Mouse (Mus musculus) midbrain, embryonic 13.5 days (tissue): ENCODE measurements around the gene Plekhh2. TPM values are rescaled to one million over a fixed set of nuclear protein-coding genes. Genes with fewer than 3 reads are reported as not detected.

ENCODE experiments used
- ATAC-seq: fragments of 200-750 bp; cut with Nextera tagmentation; 2 replicates; pipeline ENCODE4 v1.8.0; 2017; ENCODE audit warnings: mild to moderate bottlenecking, moderate TSS enrichment, moderate library complexity
- H3K27ac ChIP-seq: fragments of 300-500 bp; sonication (generic); 2 replicates; pipeline ENCODE4 v1.5.1; 2015; ENCODE audit warnings: inconsistent platforms, mild to moderate bottlenecking, moderate library complexity
- H3K27me3 ChIP-seq: fragments of 300-500 bp; sonication (generic); 2 replicates; pipeline ENCODE4 v1.6.1; 2015; ENCODE audit warnings: mild to moderate bottlenecking, inconsistent platforms
- H3K36me3 ChIP-seq: fragments of 300-500 bp; sonication (generic); 2 replicates; pipeline ENCODE4 v1.6.1; 2015; ENCODE audit warnings: mild to moderate bottlenecking, inconsistent platforms
- H3K4me1 ChIP-seq: fragments of 300-500 bp; sonication (generic); replicated peaks from 2 replicates; pipeline ENCODE4 v1.6.1; 2015; ENCODE audit warnings: inconsistent platforms
- H3K4me2 ChIP-seq: fragments of 300-500 bp; sonication (generic); replicated peaks from 2 replicates; pipeline ENCODE4 v1.6.1; 2015; ENCODE audit warnings: moderate library complexity, mild to moderate bottlenecking, inconsistent platforms
- H3K4me3 ChIP-seq: fragments of 300-500 bp; sonication (generic); replicated peaks from 2 replicates; pipeline ENCODE4 v1.5.1; 2015; ENCODE audit warnings: mild to moderate bottlenecking, inconsistent platforms
- H3K9ac ChIP-seq: fragments of 300-500 bp; sonication (generic); replicated peaks from 2 replicates; pipeline ENCODE4 v1.6.1; 2015; ENCODE audit warnings: mild to moderate bottlenecking, inconsistent platforms
- H3K9me3 ChIP-seq: fragments of 300-500 bp; sonication (generic); 2 replicates; pipeline ENCODE4 v1.6.1; 2016; ENCODE audit warnings: mild to moderate bottlenecking, inconsistent platforms
- WGBS: fragments of 180-500 bp; shearing (Covaris S2); methylation state at CpG from one replicate; pipeline ENCODE4 v1.1.7; 2015; 5-methylcytosine and 5-hydroxymethylcytosine counted together
- polyA plus RNA-seq: library from polyadenylated mRNA; unstranded; fragments of >200 nt; fragmentation: Nextera tagmentation; extraction: Ambion mirVana; gene quantifications from 2 replicates; pipeline ENCODE4 v1.2.1, GENCODE M21; 2015

Gene Plekhh2
- polyA plus RNA-seq = 1.6 and 1.7 TPM in 2 replicates

- no peaks in the 10 kb centered on the region for H3K36me3 ChIP-seq
- peak; percentile 95 for ATAC-seq
- H3K4me1 ChIP-seq = peaks cover 26% of the 10 kb centered on the region
- peaks cover 18% of the 10 kb centered on the region for H3K27me3 ChIP-seq
- under 1% methylated on average over 75 of the region's 79 CpGs for WGBS
- H3K4me3 ChIP-seq = peak within 1 kb of the TSS; percentile 74
- no peak within 1 kb of the TSS for H3K27ac ChIP-seq
- no peaks in the 10 kb centered on the region for H3K9me3 ChIP-seq
- H3K9ac ChIP-seq = peak within 1 kb of the TSS; percentile 85
- H3K4me2 ChIP-seq = peak within 1 kb of the TSS; percentile 95
Observed at GRCm38 (mm10) chr17:84511682-84512515, at the start of gene Plekhh2. Plekhh2 (plus strand) TSS chr17:84511895.

- H3K4me2 ChIP-seq = peak within 1 kb of the TSS; percentile 86
- under 1% methylated on average over 67 of the region's 67 CpGs for WGBS
- peak within 1 kb of the TSS; percentile 90 for H3K4me3 ChIP-seq
- H3K27me3 ChIP-seq = no peaks in the 10 kb centered on the region
- peak within 1 kb of the TSS; percentile 89 for H3K9ac ChIP-seq
- H3K27ac ChIP-seq = peak within 1 kb of the TSS; percentile 87
- no peaks in the 10 kb centered on the region for H3K9me3 ChIP-seq
- ATAC-seq = peak; percentile 98
- peaks cover 3% of the 10 kb centered on the region for H3K36me3 ChIP-seq
- H3K4me1 ChIP-seq = peaks cover 20% of the 10 kb centered on the region
Observed at GRCm38 (mm10) chr17:84465753-84466608, 45.7 kb upstream of the Plekhh2 start, which contains the start of gene Thada. Thada (minus strand) TSS chr17:84466205.

- no peak for ATAC-seq
- Histone ChIP-seq H3K4me3 (no peak overlapping the region), H3K27me3 (no peaks in the 10 kb centered on the region), H3K4me1 (no peaks in the 10 kb centered on the region), H3K4me2 (no peak overlapping the region), H3K9me3 (no peaks in the 10 kb centered on the region), H3K27ac (no peak overlapping the region), H3K36me3 (no peaks in the 10 kb centered on the region), H3K9ac (no peak overlapping the region)
- 64% methylated on average over 4 of the region's 4 CpGs for WGBS
Observed at GRCm38 (mm10) chr17:84474312-84474711, 37.4 kb upstream of the Plekhh2 start.

DNA sequence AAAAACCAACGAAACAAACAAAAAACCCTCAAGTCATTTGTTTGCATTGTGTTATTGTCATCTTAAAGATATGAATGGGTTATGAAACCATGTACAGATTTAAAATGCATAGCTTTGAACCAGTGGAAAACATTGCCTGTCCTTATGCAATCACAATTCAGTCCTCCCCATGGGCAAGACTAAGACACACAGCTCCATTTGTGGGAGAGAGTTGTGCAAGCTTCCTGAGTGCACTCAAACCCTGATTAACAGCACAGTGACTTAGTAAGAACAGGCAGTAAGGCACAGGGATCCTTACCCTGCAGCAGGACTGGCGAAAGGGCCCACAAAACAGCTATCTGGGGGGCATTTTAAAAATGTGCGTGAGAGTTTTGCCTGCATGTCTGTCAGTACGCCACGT is 34.5 kb upstream of the Plekhh2 start:
- no peaks in the 10 kb centered on the region for H3K36me3 ChIP-seq
- no peak overlapping the region for H3K9ac ChIP-seq
- 87% methylated on average over 5 of the region's 5 CpGs for WGBS
- no peaks in the 10 kb centered on the region for H3K27me3 ChIP-seq
- H3K4me3 ChIP-seq = no peak overlapping the region
- 0 out of 2 replicates have a peak, but pooled peaks cover 8% of the 10 kb centered on the region for H3K4me1 ChIP-seq
- H3K9me3 ChIP-seq = no peaks in the 10 kb centered on the region
- no peak overlapping the region for H3K4me2 ChIP-seq
- ATAC-seq = no peak
- no peak overlapping the region for H3K27ac ChIP-seq

DNA sequence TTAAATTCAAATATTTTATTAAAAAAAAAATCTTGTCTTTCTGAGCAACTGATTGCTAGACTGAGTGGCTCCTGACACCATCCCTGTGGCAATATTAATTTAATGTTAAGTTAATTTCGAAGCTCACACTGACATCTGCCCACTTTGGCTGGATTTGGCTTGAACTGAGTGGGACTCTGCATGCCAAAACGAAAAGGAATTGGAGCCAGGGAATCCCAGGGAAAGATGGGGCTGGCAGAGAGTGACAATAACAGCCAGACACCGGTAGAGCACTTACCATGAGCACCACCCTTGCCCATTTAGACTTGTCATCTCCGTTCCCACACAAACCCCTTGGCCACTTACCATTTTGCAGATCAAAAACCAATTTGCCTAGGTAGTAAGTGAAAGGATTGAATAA is 33.4 kb upstream of the Plekhh2 start:
- Histone ChIP-seq H3K4me3 (no peak overlapping the region), H3K27ac (no peak overlapping the region), H3K36me3 (no peaks in the 10 kb centered on the region), H3K27me3 (no peaks in the 10 kb centered on the region), H3K4me1 (0 out of 2 replicates have a peak, but pooled peaks cover 8% of the 10 kb centered on the region), H3K9ac (no peak overlapping the region), H3K9me3 (no peaks in the 10 kb centered on the region), H3K4me2 (no peak overlapping the region)
- ATAC-seq = no peak
- WGBS = 78% methylated on average over 4 of the region's 4 CpGs

DNA sequence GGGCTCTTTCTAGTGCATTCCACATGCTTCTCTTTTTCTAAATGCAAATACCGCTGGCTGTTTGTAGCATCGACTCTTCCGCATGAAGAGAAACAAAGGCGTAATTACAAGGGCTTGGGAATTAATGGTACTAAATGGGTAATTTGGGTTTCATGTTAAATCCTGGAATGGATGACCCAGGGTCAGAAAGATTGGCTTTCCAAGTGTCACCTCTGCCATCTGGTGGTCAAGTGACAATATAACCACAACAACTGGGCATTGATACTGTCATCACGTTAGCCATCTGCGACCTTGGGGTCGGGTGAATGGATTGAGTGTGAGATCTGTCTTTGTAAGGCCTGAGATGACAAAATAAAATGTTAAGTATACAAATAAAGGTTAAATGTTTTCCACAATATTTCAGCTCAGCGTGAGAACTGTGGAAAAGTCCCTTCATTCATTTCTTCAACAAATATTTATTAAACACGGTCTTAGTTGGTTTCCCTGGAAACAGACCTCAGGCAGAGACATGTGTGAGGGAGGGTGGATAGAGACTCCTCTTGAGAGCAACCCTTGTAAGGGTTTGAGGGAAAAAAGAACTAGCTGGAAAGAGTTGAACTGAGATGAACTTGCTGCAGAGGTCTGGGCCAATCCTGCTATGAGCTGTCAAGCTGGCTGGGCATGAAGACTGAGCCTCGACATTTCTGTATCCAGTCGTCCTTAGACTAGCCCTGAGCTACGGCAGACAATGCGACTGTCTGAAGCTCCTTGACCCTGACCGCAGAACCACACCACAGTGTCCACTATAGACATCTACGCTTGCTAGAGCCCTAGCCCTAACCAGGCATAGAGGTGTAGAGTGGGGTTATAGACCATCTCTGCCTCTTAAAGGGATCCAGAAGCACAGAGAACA is 31.0 kb upstream of the Plekhh2 start:
- Histone ChIP-seq H3K9me3 (no peaks in the 10 kb centered on the region), H3K27me3 (no peaks in the 10 kb centered on the region), H3K4me2 (no peak overlapping the region), H3K4me1 (0 out of 2 replicates have a peak, but pooled peaks cover 8% of the 10 kb centered on the region), H3K4me3 (no peak overlapping the region), H3K36me3 (no peaks in the 10 kb centered on the region), H3K9ac (no peak overlapping the region), H3K27ac (no peak overlapping the region)
- ATAC-seq = 0 out of 2 replicates have a peak, but pooled peaks have one; percentile 27
- 38% methylated on average over 15 of the region's 15 CpGs for WGBS

- H3K4me1 ChIP-seq = 0 out of 2 replicates have a peak, but pooled peaks cover 8% of the 10 kb centered on the region
- no peak overlapping the region for H3K27ac ChIP-seq
- no peak for ATAC-seq
- H3K9ac ChIP-seq = no peak overlapping the region
- H3K36me3 ChIP-seq = no peaks in the 10 kb centered on the region
- no peak overlapping the region for H3K4me2 ChIP-seq
- 88% methylated on average over 3 of the region's 3 CpGs for WGBS
- no peaks in the 10 kb centered on the region for H3K27me3 ChIP-seq
- no peaks in the 10 kb centered on the region for H3K9me3 ChIP-seq
- H3K4me3 ChIP-seq = no peak overlapping the region
Observed at GRCm38 (mm10) chr17:84482831-84483230, 28.9 kb upstream of the Plekhh2 start.

DNA sequence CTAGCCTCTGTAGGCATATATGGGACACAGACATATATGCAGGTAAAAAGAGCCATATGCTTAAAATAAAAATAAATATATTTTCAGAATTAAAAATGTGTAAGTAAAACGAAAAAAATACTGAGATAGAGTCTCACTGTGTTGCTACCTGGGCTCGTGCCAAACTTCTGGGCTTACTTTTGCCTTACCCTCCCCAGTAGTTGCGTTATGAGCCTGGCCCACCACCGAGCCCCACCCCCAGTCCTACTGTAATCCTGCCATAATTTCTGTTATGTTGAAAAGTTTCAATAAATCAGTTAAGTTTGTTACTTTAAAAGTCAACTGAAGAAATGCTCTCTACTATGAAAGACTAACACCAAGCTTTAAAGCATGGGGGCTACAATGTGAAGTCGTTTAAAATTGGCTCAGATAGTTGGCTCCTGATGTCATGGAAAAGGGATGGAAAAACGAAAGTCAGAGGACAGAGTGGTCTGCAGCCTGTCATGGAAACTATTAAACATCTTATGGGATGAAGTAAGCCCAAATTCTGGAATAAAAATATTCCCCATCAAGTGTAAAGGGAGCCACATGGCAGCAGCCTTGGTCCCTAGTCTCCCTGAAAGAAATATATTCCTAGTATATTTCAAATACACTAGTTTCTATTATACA is 27.9 kb upstream of the Plekhh2 start:
- whole genome bisulfite sequencing = 86% methylated on average over 6 of the region's 6 CpGs

GRCm38 (mm10) chr17:84487415-84487814 is 24.3 kb upstream of the Plekhh2 start:
- H3K9ac ChIP-seq = no peak overlapping the region
- no peak overlapping the region for H3K4me3 ChIP-seq
- H3K27ac ChIP-seq = no peak overlapping the region
- no peaks in the 10 kb centered on the region for H3K36me3 ChIP-seq
- no peak overlapping the region for H3K4me2 ChIP-seq
- ATAC-seq = no peak
- H3K27me3 ChIP-seq = no peaks in the 10 kb centered on the region
- 84% methylated on average over 2 of the region's 2 CpGs for WGBS
- no peaks in the 10 kb centered on the region for H3K9me3 ChIP-seq
- H3K4me1 ChIP-seq = no peaks in the 10 kb centered on the region

More for the DNA sequence above, 27.9 kb upstream of the Plekhh2 start:
- Histone ChIP-seq H3K4me3 (no peak overlapping the region), H3K36me3 (no peaks in the 10 kb centered on the region), H3K4me1 (0 out of 2 replicates have a peak, but pooled peaks cover 8% of the 10 kb centered on the region), H3K4me2 (no peak overlapping the region), H3K27ac (no peak overlapping the region), H3K9me3 (no peaks in the 10 kb centered on the region), H3K27me3 (no peaks in the 10 kb centered on the region), H3K9ac (no peak overlapping the region)
- no peak for ATAC-seq

- no peaks in the 10 kb centered on the region for H3K27me3 ChIP-seq
- WGBS = 37% methylated on average over 5 of the region's 5 CpGs
- no peak overlapping the region for H3K27ac ChIP-seq
- no peak overlapping the region for H3K4me2 ChIP-seq
- no peak overlapping the region for H3K4me3 ChIP-seq
- ATAC-seq = peak; percentile 30; the same call in 1 of the 2 replicates
- H3K36me3 ChIP-seq = no peaks in the 10 kb centered on the region
- H3K9ac ChIP-seq = no peak overlapping the region
- H3K9me3 ChIP-seq = no peaks in the 10 kb centered on the region
- H3K4me1 ChIP-seq = no peaks in the 10 kb centered on the region
Observed at GRCm38 (mm10) chr17:84492255-84492880, 19.3 kb upstream of the Plekhh2 start.
